Mouse (Mus musculus) adrenal gland, adult 10 weeks (tissue): ENCODE measurements around the gene Kap. TPM values are rescaled to one million over a fixed set of nuclear protein-coding genes. Genes with fewer than 3 reads are reported as not detected.

Source experiments
- polyA plus RNA-seq: library from polyadenylated mRNA; stranded (reverse); fragments of 350-450 nt; fragmentation: Illumina TruSeq; extraction: RNeasy Lipid Tissue Mini Kit (QIAGEN cat#74804); gene quantifications from one replicate; pipeline ENCODE4 v1.2.3, GENCODE M21; 2014; ENCODE audit warnings: low read depth, low replicate concordance

The Kap gene
- not detected for polyA plus RNA-seq

GRCm38 (mm10) chr6:133853526-133853925 is at the start of gene Kap:
Kap (minus strand) TSS chr6:133853762.

Other genes starting within 250 kb of the Kap start
- 38.0 TPM for gene Etv6, start 181.9 kb upstream of the Kap start, polyA plus RNA-seq